Mouse (Mus musculus) embryo, embryonic 10 days (tissue): ENCODE results near the gene Zc3h18.

Experiments
- DNase-seq: peaks from one replicate; pipeline ENCODE4 v3.0.0-alpha.2; 2015; ENCODE audit warnings: low spot score

The Zc3h18 gene

DNA sequence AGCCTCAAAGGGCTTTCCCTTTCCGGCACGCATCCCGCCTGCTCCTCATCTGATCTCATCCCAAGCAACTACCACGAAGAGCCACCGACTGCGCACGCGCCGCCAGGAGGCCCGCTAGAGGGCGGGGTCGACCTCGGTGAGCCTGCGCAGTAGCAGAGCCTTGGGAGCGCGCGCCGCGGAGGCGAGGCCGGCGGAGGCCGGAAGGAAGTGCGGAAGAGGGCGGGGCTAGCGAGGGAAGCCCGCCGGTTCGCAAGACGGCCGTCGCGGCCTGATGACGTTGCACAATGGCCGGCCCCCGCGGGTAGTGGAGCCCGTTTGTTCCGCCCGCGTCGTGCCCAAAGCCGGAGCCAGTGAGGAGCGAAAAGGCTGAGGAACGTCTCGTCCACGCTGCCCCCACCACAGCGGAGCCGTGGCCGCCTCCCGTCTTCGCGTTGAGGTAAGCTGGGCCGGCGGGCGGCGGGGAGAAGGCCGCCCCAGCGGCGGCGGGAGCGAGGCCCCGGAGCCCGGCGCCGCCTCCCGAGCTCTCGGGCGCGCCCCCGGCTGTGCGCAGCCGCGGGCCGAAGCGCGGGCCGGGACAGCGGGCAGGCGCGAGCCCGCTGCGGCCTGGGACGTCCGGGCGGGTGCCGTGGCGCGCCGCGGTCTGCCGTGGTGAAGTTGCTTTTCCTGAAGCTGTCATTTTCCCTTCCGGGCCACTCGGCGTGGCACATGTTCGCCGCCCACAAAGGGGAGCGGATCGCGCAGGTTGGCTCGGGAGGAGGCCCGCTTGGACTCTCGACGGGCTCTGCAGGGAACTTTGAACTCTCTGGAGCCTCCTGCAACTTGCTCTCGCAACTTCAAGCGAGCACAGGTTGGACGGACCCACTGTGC, at the start of gene Zc3h18:
Gene Zc3h18, plus strand, starts transcription at position 245 of the 867 bp plus-strand sequence.
- peak; percentile 100 for DNase-seq

DNA sequence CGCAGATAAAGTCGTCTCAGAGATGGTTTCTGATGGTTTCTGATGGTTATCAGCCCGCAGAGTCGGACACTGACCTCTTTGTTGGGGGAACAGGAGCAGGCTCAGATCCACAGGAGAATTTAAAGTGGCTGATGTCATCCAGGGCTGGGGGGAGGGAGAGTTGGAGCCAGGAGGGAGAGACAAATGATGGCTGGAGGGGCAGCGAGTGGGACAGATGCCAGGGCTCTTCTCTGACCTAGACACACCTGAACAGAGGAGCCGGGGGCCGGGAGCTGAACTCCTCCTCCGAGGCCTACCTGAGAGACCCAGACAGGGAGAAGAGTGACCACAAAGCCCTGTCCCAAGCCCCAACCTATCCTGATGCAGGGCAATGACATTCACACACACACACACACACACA, 47.3 kb upstream of the Zc3h18 start:
- DNase-seq, result no peak

- DNase-seq, result no peak
Measured at GRCm38 (mm10) chr8:122329553-122330239, 46.7 kb upstream of the Zc3h18 start.

- DNase-seq, result no peak
Measured at GRCm38 (mm10) chr8:122330446-122331133, 45.8 kb upstream of the Zc3h18 start.

DNA sequence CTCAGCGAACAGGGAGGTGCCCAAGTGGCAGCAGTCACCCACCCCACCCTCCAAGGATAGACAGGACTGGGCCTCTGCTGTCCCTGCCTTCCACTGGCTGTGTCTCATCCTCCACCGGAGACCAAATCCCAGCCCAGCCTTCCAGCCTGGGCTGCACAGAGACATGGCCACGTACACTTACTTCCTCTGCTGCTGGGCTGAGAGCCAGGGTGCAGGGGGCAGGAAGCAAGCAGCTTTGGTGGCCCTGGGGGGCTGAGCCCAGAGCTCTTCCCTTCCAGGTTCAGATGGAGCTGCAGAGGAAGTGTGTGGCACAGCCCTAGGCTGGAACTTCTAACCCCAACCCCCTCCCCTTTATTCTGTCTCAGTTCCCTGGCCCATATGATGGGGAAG, 45.3 kb upstream of the Zc3h18 start:
- DNase-seq, result no peak

DNA sequence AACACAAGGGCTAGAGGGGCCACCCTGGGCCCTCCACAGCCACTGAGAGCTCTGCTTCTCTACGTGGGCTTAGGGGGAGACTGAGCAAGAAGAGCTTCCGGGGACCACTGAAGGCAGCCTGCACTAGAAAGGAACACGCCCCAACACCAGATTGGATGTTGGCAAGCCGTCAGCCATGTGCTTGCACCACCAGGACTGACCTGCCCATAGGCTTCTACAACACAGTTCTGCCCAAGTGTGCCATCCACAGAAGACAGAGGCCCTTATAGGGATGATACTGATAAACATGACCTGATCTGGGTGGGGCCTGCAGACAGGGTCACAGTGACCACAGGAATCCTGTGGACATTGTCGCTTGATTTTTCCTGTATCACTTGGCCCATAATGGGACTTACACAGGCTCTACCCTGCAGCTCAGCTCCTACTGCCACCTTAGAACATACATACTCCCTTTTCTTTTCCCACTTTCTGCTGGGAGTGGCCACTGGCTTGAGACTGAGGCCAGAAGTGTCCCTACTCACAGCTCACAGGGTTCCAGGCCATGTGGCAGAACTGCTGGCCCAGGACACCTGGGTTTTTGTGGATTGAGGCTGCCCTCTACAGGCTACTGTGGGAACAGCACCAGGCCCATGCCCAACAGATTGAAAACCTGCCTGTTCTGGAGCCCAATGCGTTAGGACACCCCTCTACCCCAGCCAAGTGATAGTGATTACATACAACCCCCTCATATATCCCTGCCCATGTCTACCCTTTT, 43.5 kb upstream of the Zc3h18 start:
- peak; percentile 79 for DNase-seq

GRCm38 (mm10) chr8:122333531-122333930, 42.9 kb upstream of the Zc3h18 start:
- no peak for DNase-seq

GRCm38 (mm10) chr8:122334791-122335490, 41.5 kb upstream of the Zc3h18 start:
- no peak for DNase-seq

DNA sequence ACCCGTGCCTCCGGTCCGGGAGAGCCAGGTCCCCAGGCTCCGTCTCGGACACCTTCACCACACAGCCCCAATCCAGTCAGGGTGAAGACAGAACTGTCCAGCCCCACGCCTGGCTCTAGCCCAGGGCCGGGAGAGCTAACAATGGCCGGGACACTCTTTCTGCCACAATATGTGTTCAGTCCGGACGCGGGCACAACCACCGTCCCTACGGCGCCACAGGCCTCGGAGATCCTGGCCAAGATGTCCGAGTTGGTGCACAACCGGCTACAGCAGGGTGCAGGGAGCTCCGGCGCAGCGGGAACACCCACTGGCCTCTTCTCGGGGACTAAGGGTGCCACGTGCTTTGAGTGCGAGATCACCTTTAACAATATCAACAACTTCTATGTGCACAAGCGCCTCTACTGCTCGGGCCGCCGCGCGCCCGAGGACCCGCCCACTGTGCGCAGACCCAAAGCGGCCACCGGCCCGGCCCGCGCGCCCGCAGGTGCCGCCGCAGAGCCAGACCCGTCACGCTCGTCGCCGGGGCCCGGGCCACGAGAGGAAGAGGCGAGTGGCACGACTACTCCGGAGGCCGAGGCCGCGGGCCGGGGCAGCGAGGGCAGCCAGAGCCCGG, 40.7 kb upstream of the Zc3h18 start:
- no peak for DNase-seq

DNA sequence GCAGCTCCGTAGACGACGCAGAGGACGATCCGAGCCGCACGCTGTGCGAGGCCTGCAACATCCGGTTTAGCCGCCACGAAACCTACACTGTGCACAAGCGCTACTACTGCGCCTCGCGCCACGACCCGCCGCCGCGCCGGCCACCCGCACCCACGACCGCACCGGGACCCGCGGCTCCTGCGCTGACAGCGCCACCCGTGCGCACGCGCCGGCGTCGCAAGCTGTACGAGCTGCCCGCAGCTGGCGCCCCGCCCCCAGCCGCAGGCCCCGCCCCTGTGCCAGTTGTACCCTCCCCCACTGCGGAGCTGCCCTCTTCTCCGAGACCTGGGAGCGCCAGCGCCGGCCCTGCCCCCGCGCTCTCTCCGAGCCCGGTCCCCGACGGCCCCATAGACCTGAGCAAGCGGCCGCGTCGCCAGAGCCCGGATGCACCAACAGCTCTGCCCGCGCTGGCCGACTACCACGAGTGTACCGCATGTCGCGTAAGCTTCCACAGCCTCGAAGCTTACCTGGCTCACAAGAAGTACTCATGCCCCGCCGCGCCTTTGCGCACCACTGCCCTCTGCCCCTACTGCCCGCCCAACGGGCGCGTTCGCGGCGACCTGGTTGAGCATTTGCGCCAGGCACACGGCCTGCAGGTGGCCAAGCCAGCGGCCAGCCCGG, 40.0 kb upstream of the Zc3h18 start:
- DNase-seq, result peak; percentile 72

DNA sequence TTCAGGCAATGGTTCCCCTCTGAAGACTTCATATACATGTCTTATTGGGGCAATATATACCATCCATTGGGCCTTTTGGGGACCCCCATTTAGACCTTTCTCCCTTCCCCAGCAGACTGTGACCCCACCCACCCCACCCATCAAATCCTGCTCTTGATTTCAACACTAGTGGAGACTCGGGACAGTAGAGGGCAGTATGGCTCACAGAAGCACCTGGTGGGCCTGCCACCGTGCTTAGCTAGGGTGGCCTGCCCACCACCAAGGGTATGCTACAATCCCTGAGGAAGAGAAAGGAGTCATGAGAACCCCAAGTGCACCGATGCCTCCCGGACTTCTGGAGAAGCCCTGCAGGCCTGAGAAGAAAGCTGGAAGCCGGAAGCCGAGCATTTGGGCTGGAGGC, 37.6 kb upstream of the Zc3h18 start:
- no peak for DNase-seq

DNA sequence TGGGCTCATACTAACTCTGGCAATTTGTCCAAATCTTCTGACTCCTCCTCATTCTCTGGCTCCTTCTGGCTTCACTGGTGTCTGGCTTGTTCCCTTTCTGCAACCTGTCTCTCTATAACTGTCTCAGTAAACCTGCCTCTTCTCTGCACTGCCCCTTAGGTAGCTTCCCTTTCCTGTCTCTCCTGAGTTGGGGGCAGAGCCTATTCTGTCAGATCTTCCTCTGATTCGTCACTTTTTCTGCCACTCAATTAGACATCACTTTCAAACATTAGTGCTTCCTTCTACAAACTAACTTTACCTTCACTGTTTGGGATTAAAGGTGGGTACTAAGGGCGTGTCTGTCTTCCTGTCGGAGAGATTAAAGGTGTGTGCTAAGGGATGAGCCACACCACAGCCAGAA, 35.6 kb upstream of the Zc3h18 start:
- no peak for DNase-seq

GRCm38 (mm10) chr8:122341790-122342189, 34.6 kb upstream of the Zc3h18 start:
- DNase-seq, result no peak

GRCm38 (mm10) chr8:122342362-122342761, 34.0 kb upstream of the Zc3h18 start:
- DNase-seq, result no peak

- DNase-seq, result no peak
Measured at GRCm38 (mm10) chr8:122342806-122343209, 33.6 kb upstream of the Zc3h18 start.

DNA sequence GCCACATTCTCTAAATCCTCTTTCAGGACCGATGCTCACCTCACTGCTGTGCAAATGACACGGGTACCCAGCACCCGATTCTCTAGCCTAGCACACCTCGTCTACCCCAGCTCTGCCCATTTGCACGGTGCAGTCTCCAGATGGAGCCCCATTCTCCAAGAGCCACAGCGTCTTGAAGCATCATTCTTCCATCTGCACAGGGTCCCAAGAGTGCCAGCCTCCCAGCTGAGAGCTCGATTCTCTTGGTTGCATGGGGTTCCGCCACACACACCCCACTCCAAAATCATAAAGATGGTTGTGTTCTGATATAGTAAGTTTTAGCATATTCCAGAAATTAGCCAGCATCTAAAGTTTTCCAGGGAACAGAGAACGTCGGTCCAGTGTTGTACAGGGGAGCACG, 33.1 kb upstream of the Zc3h18 start:
- no peak for DNase-seq

DNA sequence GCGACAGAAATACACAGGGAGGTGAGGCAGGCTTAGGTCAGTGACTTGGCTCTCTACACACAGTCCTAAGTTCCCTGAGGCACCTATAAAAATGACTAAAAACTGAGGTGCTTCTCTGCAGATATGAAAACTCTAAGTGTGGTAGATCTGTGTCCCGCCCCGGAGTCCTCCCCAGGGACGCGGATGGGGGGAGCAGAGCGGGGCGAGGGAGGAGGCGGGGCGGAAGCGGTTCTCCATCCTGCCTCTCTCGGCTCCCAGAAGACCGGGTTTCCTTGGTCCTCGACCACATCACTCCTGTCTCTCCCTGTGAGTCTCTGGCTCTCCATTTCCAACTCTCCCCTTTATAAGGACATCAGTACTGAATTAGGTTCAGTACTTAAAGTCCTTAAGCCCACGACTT, 32.7 kb upstream of the Zc3h18 start:
- DNase-seq, result no peak

GRCm38 (mm10) chr8:122344219-122344618, 32.2 kb upstream of the Zc3h18 start:
- no peak for DNase-seq

DNA sequence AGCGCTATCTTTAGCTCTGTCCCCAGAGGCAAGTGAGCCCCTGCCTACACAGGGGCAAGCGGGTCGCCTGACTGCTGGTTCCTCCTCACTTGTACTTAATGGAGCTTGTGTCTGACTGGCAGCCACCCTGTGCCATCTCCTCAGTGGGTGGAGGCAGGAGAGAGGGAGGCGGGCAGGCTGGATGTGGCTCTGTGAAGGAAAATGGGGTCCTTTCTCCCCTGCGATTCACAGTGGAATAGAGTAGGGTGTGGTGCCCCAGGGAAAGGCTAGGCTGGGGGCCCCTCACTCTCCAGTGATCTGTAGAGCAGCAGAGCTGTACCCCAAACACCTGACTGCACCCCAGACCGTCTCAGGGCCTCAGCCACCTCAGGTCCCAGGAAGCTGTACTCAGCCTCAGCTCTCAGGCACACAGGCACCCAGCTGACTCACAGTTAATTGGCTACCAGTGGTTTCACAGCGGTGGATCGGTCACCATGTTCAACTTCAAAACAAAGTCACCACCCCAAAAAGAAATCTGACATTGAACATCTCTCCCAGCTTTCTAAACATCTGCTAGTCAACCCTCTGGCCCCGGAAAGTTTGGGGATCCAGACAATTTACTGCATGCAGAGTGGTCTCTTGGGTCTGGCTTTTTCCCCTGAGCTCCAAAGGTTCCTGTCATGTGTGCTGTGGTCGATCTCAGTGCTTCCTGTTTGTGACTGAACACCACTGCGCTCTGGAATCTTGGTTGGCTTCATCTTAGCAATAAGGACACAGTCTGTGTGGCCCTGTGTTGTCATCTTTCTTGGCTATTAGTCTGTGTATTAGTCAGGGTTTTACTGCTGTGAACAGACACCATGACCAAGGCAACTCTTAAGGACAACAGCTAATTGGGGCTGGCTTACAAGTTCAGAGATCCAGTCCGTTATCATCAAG, 31.0 kb upstream of the Zc3h18 start:
- DNase-seq, result no peak
